Mouse (Mus musculus): ENCODE measurements around the gene Hist1h4i. TPM values are rescaled to one million over a fixed set of nuclear protein-coding genes. Genes with fewer than 3 reads are reported as not detected.
A peak's percentile ranks its signal among the peaks of the same experiment; 100 is the strongest.

Hist1h4i gene
- total and polyA plus RNA-seq, 3 experiments: 10.4 to 1,065 TPM; not detected in 1

DNA sequence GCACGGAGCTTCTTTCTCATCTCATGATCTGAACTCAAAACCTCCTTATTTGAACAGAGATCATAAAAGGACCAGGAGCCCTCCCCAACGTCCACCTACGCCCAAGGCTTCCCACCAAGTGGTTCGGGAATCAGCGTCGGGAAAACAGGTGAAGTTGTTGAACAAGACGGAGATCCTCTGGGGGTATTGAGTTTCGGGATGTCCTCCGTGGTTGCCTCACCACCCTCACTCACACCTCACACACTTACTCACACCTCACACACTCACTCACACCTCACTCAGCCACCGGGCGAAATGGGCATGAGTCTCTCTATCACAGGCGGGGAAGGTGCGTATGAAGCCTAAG is 44.3 kb downstream of the Hist1h4i start:
- Histone ChIP-seq H3K4me3 (ENCODE audit: control insufficient read depth in 1 of 2, insufficient read depth in 1 of 2, low read depth in 2 of 2, low read length in 2 of 2) (peak overlapping the region; percentile 47 to 58), H3K9ac (ENCODE audit: control insufficient read depth, low read depth, low read length, poor library complexity, severe bottlenecking) (peak overlapping the region; percentile 44), H3K79me2 (ENCODE audit: control insufficient read depth, insufficient read depth, low read length, poor library complexity) (no peaks in the 10 kb centered on the region), H3K27ac (ENCODE audit: control insufficient read depth, low read depth, low read length) (no peak overlapping the region), H3K9me3 (replicated peaks; ENCODE audit: insufficient read depth, low read length) (no peaks in the 10 kb centered on the region), H3K4me1 (ENCODE audit: control insufficient read depth in 1 of 2, insufficient read depth in 2 of 2, low read length in 2 of 2) (peaks cover 0 to 16% of the 10 kb centered on the region in 2 experiments; a peak in 1 of 4 replicates), H3K27me3 (ENCODE audit: control insufficient read depth in 1 of 2, insufficient read depth in 2 of 2, low read length in 2 of 2) (peaks cover 2 to 6% of the 10 kb centered on the region in 2 experiments; a peak in 3 of 4 replicates), H3K36me3 (ENCODE audit: control insufficient read depth in 1 of 2, insufficient read depth in 2 of 2, low read length in 2 of 2) (peaks cover 0 to 11% of the 10 kb centered on the region in 2 experiments; a peak in 2 of 4 replicates)
- no peak for DNase-seq (ENCODE audit: low read depth, low spot score)
- TF ChIP-seq UBTF (IDR thresholded peaks at IDR 0.05; ENCODE audit: borderline replicate concordance, insufficient read depth, low read depth, low read length) (no peak), USF2 (IDR thresholded peaks at IDR 0.05; ENCODE audit: borderline replicate concordance in 1 of 2, insufficient read depth in 1 of 2, low read depth in 1 of 2, low read length in 2 of 2) (no peak), NRF1 (IDR thresholded peaks at IDR 0.05; ENCODE audit: insufficient read depth, low read depth, low read length, poor library complexity, severe bottlenecking) (no peak), MAZ (IDR thresholded peaks at IDR 0.05; ENCODE audit: low read depth, low read length) (no peak), JUND (IDR thresholded peaks at IDR 0.05; ENCODE audit: low read depth, low read length) (no peak), MAX (IDR thresholded peaks at IDR 0.05; ENCODE audit: low read length) (no peak), CHD2 (IDR thresholded peaks at IDR 0.05; ENCODE audit: low read length) (no peak), ZMIZ1 (IDR thresholded peaks at IDR 0.05; ENCODE audit: low read depth, low read length) (no peak)

DNA sequence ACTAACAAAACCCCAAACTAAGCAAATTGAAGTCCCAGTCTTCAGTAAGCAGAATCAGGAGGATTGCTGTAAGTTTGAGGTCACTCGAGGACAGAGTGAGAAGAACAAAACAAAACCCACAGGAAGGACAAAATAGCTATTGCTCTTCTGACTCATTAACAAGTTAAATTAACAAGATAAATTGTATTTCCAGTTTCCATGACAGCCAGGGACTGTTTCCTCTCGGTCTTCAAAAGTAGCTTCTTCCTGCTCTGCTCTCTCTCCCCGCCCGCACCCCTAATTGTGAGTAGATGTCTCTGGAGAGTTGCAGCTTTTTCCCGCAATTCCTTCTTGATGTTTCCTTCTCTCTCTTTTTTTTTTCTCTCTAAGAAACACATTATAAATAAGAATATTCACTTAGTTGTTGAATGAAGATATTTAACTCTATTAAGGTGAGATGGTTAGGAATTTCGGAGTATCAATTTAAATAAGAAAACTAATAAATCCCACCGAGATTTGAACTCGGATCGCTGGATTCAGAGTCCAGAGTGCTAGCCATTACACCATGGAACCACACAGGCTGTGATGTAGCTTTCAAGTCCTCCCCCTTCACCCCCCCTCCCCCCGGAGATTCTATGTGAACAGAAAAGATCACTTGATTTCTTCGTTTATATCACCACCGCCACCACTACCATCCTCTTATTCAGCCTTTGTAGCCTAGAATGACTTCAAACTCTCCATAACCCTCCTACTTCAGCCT is 44.9 kb downstream of the Hist1h4i start:
- Histone ChIP-seq H3K27me3 (ENCODE audit: control insufficient read depth in 1 of 2, insufficient read depth in 2 of 2, low read length in 2 of 2) (peaks cover 2 to 6% of the 10 kb centered on the region in 2 experiments; a peak in 3 of 4 replicates), H3K36me3 (ENCODE audit: control insufficient read depth in 1 of 2, insufficient read depth in 2 of 2, low read length in 2 of 2) (peaks cover 0 to 11% of the 10 kb centered on the region in 2 experiments; a peak in 2 of 4 replicates), H3K9me3 (replicated peaks; ENCODE audit: insufficient read depth, low read length) (no peaks in the 10 kb centered on the region), H3K9ac (ENCODE audit: control insufficient read depth, low read depth, low read length, poor library complexity, severe bottlenecking) (peak overlapping the region; percentile 44), H3K79me2 (ENCODE audit: control insufficient read depth, insufficient read depth, low read length, poor library complexity) (no peaks in the 10 kb centered on the region), H3K4me1 (ENCODE audit: control insufficient read depth in 1 of 2, insufficient read depth in 2 of 2, low read length in 2 of 2) (peaks cover 0 to 12% of the 10 kb centered on the region in 2 experiments; a peak in 1 of 4 replicates), H3K27ac (ENCODE audit: control insufficient read depth, low read depth, low read length) (no peak overlapping the region), H3K4me3 (ENCODE audit: control insufficient read depth in 1 of 2, insufficient read depth in 1 of 2, low read depth in 2 of 2, low read length in 2 of 2) (peak overlapping the region; percentile 57 to 72)
- peak; percentile 83 for DNase-seq (ENCODE audit: low read depth, low spot score)
- TF ChIP-seq TBP (IDR thresholded peaks at IDR 0.05; ENCODE audit: low read depth, low read length) (peak; percentile 99), GABPA (IDR thresholded peaks at IDR 0.05; ENCODE audit: low read depth, low read length) (no peak), MAX (IDR thresholded peaks at IDR 0.05; ENCODE audit: low read length) (no peak), MAFK (IDR thresholded peaks at IDR 0.05; ENCODE audit: borderline replicate concordance, low read depth, low read length) (peak; percentile 67; the same call in 1 of the 2 replicates)

All from MEL (cell line).